Mouse (Mus musculus): Measurements from ENCODE around the gene Ovol2.

Gene Ovol2

GRCm38 (mm10) chr2:144267004-144267730 is 64.8 kb downstream of the Ovol2 start:
- no peak for DNase-seq (ENCODE audit: low read depth, low spot score)

DNA sequence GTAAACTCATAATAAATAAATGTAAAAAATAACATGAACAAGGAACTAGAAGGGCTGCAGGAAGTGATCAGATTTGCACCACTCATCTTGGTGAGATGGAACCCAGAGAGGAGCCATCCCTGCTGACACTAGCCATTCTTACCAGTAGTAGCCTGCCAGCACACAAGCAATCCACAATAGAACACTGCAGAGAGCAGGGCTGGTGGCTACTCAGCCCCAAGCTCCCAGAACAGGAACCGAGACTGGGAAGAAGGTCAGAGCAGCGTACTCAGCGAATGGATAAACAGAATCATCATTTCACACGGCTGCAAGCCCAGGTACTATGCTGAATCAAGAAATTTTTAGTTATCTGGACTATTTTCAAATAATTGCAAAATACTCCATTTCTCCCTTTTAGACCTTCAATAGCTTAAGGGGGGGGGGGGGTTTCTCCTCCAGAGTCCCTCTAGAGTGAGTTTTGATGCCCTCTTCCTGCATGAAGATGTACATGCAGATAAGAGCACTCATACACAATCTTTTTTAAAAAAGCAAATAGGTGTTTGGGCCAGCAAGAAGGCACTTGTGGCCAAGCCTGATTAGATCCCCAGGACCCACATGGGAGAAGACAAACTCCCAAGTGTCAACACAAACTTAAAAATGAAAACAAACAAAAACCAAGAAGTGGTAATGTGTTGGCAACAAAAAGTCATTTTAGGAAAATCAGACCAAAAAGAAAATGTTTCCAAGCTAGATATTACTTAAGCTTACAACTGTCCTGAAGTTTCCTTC is 65.8 kb downstream of the Ovol2 start:
- no peak for DNase-seq (ENCODE audit: low read depth, low spot score)

DNA sequence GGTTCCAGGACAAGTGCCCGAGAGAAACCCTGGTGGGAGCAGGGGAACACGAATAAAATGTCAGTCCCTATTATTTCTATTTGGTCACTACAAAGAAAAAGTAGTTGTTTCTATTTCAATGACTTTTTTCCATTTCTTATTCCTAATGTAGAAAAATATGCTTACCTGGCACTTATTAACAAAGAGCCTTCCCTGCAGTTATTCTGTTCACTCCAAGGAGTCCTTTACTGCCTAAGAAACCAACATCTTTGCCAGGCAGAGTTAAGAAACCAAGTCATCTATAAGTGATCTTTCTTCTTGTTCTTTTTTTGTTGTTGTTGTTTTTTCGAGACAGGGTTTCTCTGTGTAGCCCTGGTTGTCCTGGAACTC is 66.8 kb downstream of the Ovol2 start:
- no peak for DNase-seq (ENCODE audit: low read depth, low spot score)

DNA sequence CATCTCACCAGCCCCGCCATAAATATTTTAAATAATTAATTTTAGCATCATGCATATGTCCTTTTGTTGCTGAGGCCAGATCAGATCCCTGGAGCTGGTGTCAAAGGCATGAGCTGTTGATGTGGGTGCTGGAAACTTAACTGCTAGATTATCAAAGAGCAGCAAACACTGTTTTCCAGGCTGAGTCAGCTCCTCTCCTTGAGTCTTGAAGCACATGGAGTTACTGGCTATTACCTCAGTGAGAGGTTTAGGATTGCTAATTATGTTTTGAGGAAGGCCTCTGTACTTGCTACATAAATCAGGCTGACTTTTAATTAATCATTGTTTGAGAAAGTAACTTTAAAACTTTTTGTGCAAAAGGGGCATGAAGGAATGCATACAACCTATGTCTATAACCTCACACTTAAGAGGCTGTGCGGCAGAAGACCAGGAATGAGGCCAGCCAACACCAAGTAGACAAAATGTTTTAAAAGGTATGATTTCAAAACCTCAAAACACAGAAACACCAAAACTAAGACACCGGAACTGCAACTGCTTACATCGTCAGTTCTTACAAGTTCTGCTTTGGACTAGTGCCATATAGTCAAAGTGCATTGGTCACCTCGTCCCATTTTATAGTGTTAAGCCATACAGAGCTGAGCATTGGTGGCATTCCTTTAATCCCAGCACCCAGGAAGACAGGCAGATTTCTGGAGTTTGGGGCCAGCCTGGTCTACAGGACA is 67.4 kb downstream of the Ovol2 start:
- DNase-seq (ENCODE audit: low read depth, low spot score), result no peak

DNA sequence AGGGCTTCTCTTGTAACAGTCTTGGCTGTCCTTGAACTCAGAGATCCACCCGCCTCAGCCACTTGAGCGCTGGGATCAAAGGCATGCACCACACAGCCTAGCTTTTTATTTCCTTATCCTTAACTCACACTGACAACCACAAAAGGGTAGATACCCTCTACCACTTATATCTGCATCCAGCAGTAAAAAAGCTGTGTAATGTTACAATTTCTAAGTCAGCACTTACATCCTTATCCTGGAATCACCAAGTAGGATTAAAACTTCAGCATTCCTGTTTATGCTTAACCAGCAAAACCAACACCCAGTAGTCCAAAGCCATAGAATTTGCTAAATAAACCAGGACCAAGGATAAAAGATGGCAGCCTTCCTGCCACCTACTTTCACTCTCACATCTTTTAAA is 69.1 kb downstream of the Ovol2 start:
- no peak for DNase-seq (ENCODE audit: low read depth, low spot score)
